Mouse (Mus musculus) olfactory bulb, adult 2 months (tissue): ENCODE results near the gene Olfr15. TPM values are rescaled to one million over a fixed set of nuclear protein-coding genes. Genes with fewer than 3 reads are reported as not detected.
"Not testable (repeated sequence)": the region's sequence is repeated elsewhere in the genome, so short reads cannot be mapped to it uniquely, and the experiment has no call there.

Experiments
- H3K27ac ChIP-seq: fragments of 200-500 bp; 2 replicates; pipeline ENCODE4 v1.5.1; 2012; ENCODE audit warnings: low read depth, low read length; ENCODE audit not compliant: insufficient read depth
- H3K4me1 ChIP-seq: fragments of 200-500 bp; 2 replicates; pipeline ENCODE4 v1.6.1; 2012; ENCODE audit warnings: low read length; ENCODE audit not compliant: control insufficient read depth, insufficient read depth
- H3K4me3 ChIP-seq: fragments of 200-500 bp; 2 replicates; pipeline ENCODE4 v1.5.1; 2012; ENCODE audit warnings: mild to moderate bottlenecking, low read depth, low read length, moderate library complexity; ENCODE audit not compliant: insufficient read depth
- CTCF ChIP-seq: fragments of 200-500 bp; IDR thresholded peaks from 2 replicates; pipeline ENCODE4 v1.5.1; 2012; ENCODE audit warnings: low read depth, mild to moderate bottlenecking, low read length, moderate library complexity; ENCODE audit not compliant: insufficient read depth
- POLR2A ChIP-seq: fragments of 200-500 bp; IDR thresholded peaks from 2 replicates; pipeline ENCODE4 v1.6.1; 2012; ENCODE audit warnings: mild to moderate bottlenecking, low read depth, low read length, moderate library complexity; ENCODE audit not compliant: insufficient read depth
- WGBS: fragments of 180-500 bp; shearing (Covaris S2); methylation state at CpG from one replicate; pipeline ENCODE4 v1.1.7; 2018; 5-methylcytosine and 5-hydroxymethylcytosine counted together
- polyA plus RNA-seq: library from polyadenylated mRNA; stranded (reverse); fragments of >200 nt; gene quantifications from 2 replicates; pipeline ENCODE4 v1.2.4, GENCODE M21; 2012; ENCODE audit warnings: low replicate concordance; ENCODE audit not compliant: missing spikeins, insufficient read depth, insufficient read length

Olfr15 gene
- polyA plus RNA-seq, result not detected in 2 replicates

- H3K4me1 ChIP-seq, result no peaks in the 10 kb centered on the region
- TF ChIP-seq POLR2A (no peak), CTCF (no peak)
Measured at GRCm38 (mm10) chr16:3830588-3831109, at the start of gene Olfr15. TSS of gene Olfr15 (plus strand) at chr16:3830878.

GRCm38 (mm10) chr16:3781237-3781636 is 49.4 kb upstream of the Olfr15 start:
- no peaks in the 10 kb centered on the region for H3K4me1 ChIP-seq
- H3K4me3 ChIP-seq, result no peak overlapping the region
- H3K27ac ChIP-seq, result no peak overlapping the region
- no peak for TF ChIP-seq POLR2A
- TF ChIP-seq CTCF, result no peak

More at GRCm38 (mm10) chr16:3830588-3831109, at the start of gene Olfr15:
- no peak within 1 kb of the TSS for H3K4me3 ChIP-seq
- H3K27ac ChIP-seq, result no peak within 1 kb of the TSS

- H3K4me1 ChIP-seq, result no peaks in the 10 kb centered on the region
- TF ChIP-seq CTCF, result no peak
- no peak for TF ChIP-seq POLR2A
- no peak overlapping the region for H3K27ac ChIP-seq
- H3K4me3 ChIP-seq, result no peak overlapping the region
Measured at GRCm38 (mm10) chr16:3788394-3788793, 42.3 kb upstream of the Olfr15 start.

- Histone ChIP-seq H3K4me1 (no peaks in the 10 kb centered on the region), H3K27ac (no peak overlapping the region), H3K4me3 (no peak overlapping the region)
- no peak for TF ChIP-seq POLR2A
- TF ChIP-seq CTCF, result no peak
- 82% methylated on average over 3 of the region's 3 CpGs for WGBS
Measured at GRCm38 (mm10) chr16:3808176-3808575, 22.5 kb upstream of the Olfr15 start.

- H3K27ac ChIP-seq, H3K4me1 ChIP-seq, H3K4me3 ChIP-seq: not testable (repeated sequence)
- WGBS, result 87% methylated on average over 6 of the region's 6 CpGs
Measured at GRCm38 (mm10) chr16:3814667-3815066, 16.0 kb upstream of the Olfr15 start.

GRCm38 (mm10) chr16:3820202-3820601 is 10.5 kb upstream of the Olfr15 start:
- no peak overlapping the region for H3K4me3 ChIP-seq
- 92% methylated on average over 2 of the region's 2 CpGs for WGBS
- TF ChIP-seq POLR2A (no peak), CTCF (no peak)
- H3K27ac ChIP-seq, result no peak overlapping the region
- no peaks in the 10 kb centered on the region for H3K4me1 ChIP-seq

GRCm38 (mm10) chr16:3828021-3828420 is 2.7 kb upstream of the Olfr15 start:
- 53% methylated on average over 3 of the region's 3 CpGs for WGBS

GRCm38 (mm10) chr16:3829727-3830126 is 951 bp upstream of the Olfr15 start:
- TF ChIP-seq CTCF (no peak), POLR2A (no peak)
- WGBS, result 86% methylated on average over 2 of the region's 2 CpGs
- Histone ChIP-seq H3K4me1 (no peaks in the 10 kb centered on the region), H3K4me3 (no peak overlapping the region), H3K27ac (no peak overlapping the region)

More at GRCm38 (mm10) chr16:3828021-3828420, 2.7 kb upstream of the Olfr15 start:
- Histone ChIP-seq H3K4me1 (no peaks in the 10 kb centered on the region), H3K27ac (no peak overlapping the region), H3K4me3 (no peak overlapping the region)
- no peak for TF ChIP-seq CTCF

GRCm38 (mm10) chr16:3835461-3835860 is 4.8 kb downstream of the Olfr15 start:
- WGBS, result 85% methylated on average over 2 of the region's 2 CpGs
- Histone ChIP-seq H3K4me3 (no peak overlapping the region), H3K4me1 (no peaks in the 10 kb centered on the region), H3K27ac (no peak overlapping the region)
- TF ChIP-seq POLR2A, result no peak
- no peak for TF ChIP-seq CTCF

- Histone ChIP-seq H3K4me3 (no peak overlapping the region), H3K4me1 (no peaks in the 10 kb centered on the region), H3K27ac (no peak overlapping the region)
- TF ChIP-seq CTCF, result no peak
- no peak for TF ChIP-seq POLR2A
- WGBS, result 55% methylated on average over 17 of the region's 17 CpGs
Measured at GRCm38 (mm10) chr16:3839157-3839885, 8.6 kb downstream of the Olfr15 start.
